Mouse (Mus musculus) heart, adult 2 months (tissue): ENCODE measurements around the gene Dnaja3.

Experiments
- CTCF ChIP-seq: fragments of 200-600 bp; IDR thresholded peaks from 2 replicates; pipeline ENCODE4 v1.8.1; 2022; ENCODE audit warnings: antibody characterized with exemption, mild to moderate bottlenecking, moderate library complexity
- EP300 ChIP-seq: fragments of 200-500 bp; IDR thresholded peaks from 2 replicates; pipeline ENCODE4 v1.6.1; 2011; ENCODE audit warnings: low read depth, low read length, control low read depth; ENCODE audit not compliant: insufficient read depth
- POLR2A ChIP-seq: fragments of 200-500 bp; IDR thresholded peaks from 2 replicates; pipeline ENCODE4 v1.6.1; 2011; ENCODE audit warnings: mild to moderate bottlenecking, low read depth, low read length, control low read depth; ENCODE audit not compliant: insufficient read depth

- TF ChIP-seq EP300: peak; percentile 73
- no peak for TF ChIP-seq POLR2A
- TF ChIP-seq CTCF: no peak
Observed at GRCm38 (mm10) chr16:4713861-4714710, 74.3 kb downstream of the Dnaja3 start.
